Mouse (Mus musculus) lung, adult 2 months (tissue): ENCODE measurements around the gene Arhgap15.

Source experiments
- CTCF ChIP-seq: fragments of 200-500 bp; IDR thresholded peaks from 2 replicates; pipeline ENCODE4 v1.5.1; 2011; ENCODE audit warnings: mild to moderate bottlenecking, low read length, control low read depth; ENCODE audit not compliant: insufficient read depth
- POLR2A ChIP-seq: fragments of 200-500 bp; IDR thresholded peaks from 2 replicates; pipeline ENCODE4 v1.6.1; 2011; ENCODE audit warnings: low read depth, mild to moderate bottlenecking, control low read depth, low read length, borderline replicate concordance; ENCODE audit errors: extremely low read depth

- no peak for TF ChIP-seq CTCF
- TF ChIP-seq POLR2A = no peak
Observed at GRCm38 (mm10) chr2:43782157-43782556, 33.5 kb downstream of the Arhgap15 start.
